Mouse (Mus musculus): ENCODE measurements at regions not wholly inside any gene's neighbourhood (a gene's known extent, or its start where the extent isn't known, plus 50 kb on each side); places are given as distances from the start of the nearest gene placed in this dataset.
A peak's percentile ranks its signal among the peaks of the same experiment; 100 is the strongest.

DNA sequence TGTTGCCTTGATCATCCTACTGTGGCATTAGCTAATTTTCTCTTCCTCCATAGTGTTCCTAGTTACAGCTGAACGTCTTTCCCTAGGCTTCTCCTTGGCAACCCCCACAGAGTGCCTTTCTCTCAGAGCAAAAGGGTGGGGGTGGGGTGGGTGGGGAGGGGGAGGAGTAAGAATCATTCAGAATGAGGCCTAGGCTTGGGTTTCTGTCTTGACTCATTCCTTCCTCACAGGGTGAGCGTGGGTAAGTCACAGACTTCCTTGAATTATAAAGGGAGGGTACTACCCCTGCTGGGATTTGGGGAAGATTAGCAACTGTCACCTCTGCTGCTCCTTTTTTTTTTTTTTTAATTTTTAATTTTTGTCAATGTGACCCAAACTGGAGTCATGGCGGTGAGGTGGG lies 114.5 kb downstream of the Dhx35 start:
- no peak overlapping the region for H3K4me3 ChIP-seq (replicated peaks; ENCODE audit: extremely low read depth, low read depth, low read length)
- TF ChIP-seq CTCF (IDR thresholded peaks at IDR 0.05; ENCODE audit: insufficient read depth, low read length) = no peak
- no peak for TF ChIP-seq POLR2A (IDR thresholded peaks at IDR 0.05; ENCODE audit: borderline replicate concordance, extremely low read depth, low read depth, low read length)
- 74% methylated on average over 3 of the region's 3 CpGs for WGBS

DNA sequence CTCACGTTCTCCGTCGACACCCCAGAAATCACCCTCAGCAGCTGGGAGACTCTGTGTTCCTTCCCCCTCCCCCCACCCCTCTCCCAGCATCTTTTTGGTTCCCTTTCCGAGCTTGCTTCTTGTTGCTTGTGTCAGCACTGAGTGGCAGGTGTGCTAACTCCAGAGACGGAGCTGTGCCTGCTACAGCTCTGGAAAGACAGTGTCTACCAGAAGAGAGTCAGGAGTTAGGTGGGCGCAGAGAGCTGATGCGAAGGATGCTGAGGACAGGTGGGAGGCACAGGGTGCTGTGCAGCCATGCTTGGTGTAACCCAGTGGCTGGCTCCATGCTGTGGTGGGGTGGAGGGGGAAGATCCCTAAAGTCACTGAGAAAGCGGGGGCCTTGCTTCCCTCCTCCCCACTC lies 115.7 kb downstream of the Dhx35 start:
- H3K4me3 ChIP-seq (replicated peaks; ENCODE audit: extremely low read depth, low read depth, low read length) = no peak overlapping the region
- no peak for DNase-seq
- 66% methylated on average over 8 of the region's 8 CpGs for WGBS

More for the DNA sequence above, 114.5 kb downstream of the Dhx35 start:
- H3K4me1 ChIP-seq (ENCODE audit: control insufficient read depth, insufficient read depth, low read length) = no peaks in the 10 kb centered on the region; the same call in 1 of the 2 replicates
- no peak for DNase-seq

DNA sequence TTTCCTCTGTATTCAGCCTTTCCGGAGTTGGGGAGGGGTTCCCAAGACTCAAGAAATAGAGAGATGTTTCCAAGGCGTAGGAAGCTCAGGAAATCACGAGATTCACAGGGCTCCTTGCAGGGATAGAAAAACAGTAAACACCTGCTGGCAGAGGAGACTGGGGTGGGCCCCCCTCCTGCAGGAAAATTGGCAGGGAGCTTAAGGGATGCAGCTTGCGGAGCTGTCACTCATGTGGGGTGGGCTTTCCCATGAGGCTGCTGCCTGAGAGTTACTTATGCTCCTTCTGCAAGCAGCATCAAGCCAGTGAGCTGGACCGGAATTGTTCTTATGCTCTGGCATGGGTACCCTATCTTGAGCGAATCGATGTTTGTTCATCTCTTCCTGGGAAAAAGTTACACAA lies 116.6 kb downstream of the Dhx35 start:
- no peak for DNase-seq
- 26% methylated on average over 7 of the region's 7 CpGs for WGBS
- no peak overlapping the region for H3K4me3 ChIP-seq (replicated peaks; ENCODE audit: extremely low read depth, low read depth, low read length)
- TF ChIP-seq CTCF (IDR thresholded peaks at IDR 0.05; ENCODE audit: insufficient read depth, low read length) = no peak
- TF ChIP-seq POLR2A (IDR thresholded peaks at IDR 0.05; ENCODE audit: borderline replicate concordance, extremely low read depth, low read depth, low read length) = no peak
- no peaks in the 10 kb centered on the region; the same call in 1 of the 2 replicates for H3K4me1 ChIP-seq (ENCODE audit: control insufficient read depth, insufficient read depth, low read length)

More for the DNA sequence above, 115.7 kb downstream of the Dhx35 start:
- no peaks in the 10 kb centered on the region; the same call in 1 of the 2 replicates for H3K4me1 ChIP-seq (ENCODE audit: control insufficient read depth, insufficient read depth, low read length)
- TF ChIP-seq POLR2A (IDR thresholded peaks at IDR 0.05; ENCODE audit: borderline replicate concordance, extremely low read depth, low read depth, low read length) (no peak), CTCF (IDR thresholded peaks at IDR 0.05; ENCODE audit: insufficient read depth, low read length) (no peak)

DNA sequence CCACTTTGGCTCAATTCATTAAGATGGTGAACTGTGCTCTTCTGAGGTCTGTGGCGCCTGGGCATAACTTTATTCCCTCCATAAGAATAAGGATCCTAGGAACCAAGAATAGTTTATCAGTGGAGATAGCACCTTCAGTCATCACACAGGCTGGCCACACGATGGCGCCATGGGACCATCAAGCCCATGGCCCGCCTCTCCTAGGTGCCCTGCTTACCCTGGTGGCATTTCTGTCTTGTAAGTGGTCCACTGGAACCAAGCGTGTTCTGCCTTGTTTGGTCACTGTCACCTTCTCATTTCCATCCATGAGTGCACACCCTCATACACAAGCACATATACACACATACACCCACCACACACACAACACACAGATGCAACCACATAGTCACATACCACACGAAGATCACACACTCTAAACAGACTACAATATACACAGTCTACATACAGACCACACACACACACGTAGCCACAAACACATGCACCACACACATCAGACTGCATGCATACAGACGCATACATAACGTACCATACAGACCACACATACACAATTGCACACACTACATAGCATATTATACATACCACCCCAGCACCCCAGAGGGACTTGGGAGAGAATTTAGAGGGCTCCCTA lies 118.1 kb downstream of the Dhx35 start:
- TF ChIP-seq CTCF (IDR thresholded peaks at IDR 0.05; ENCODE audit: insufficient read depth, low read length) = peak; percentile 76
- no peak for TF ChIP-seq POLR2A (IDR thresholded peaks at IDR 0.05; ENCODE audit: borderline replicate concordance, extremely low read depth, low read depth, low read length)
- WGBS = 41% methylated on average over 9 of the region's 9 CpGs
- DNase-seq = peak; percentile 14

DNA sequence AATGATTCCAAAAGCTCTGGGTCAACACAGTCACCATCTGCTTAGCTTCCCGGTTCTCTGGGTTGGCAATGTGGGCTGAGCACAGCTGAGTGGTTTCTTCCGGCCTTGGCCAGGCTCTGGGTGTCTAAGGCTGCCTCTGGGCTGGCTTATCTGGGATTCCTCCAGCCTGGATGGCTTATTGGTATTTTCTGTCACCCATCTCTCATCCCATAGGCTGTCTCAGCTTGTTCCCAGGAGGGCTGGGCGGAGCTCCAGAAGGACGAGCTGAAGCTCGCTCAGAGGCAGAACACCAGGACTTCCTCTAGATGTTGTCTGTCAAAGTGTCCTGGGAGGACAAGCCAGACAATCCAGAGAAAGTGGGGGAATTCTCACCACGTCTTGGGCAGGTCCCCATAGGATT lies 122.8 kb downstream of the Dhx35 start:
- no peak for DNase-seq
- H3K4me1 ChIP-seq (ENCODE audit: control insufficient read depth, insufficient read depth, low read length) = no peaks in the 10 kb centered on the region

More for the DNA sequence above, 118.1 kb downstream of the Dhx35 start:
- no peaks in the 10 kb centered on the region; the same call in 1 of the 2 replicates for H3K4me1 ChIP-seq (ENCODE audit: control insufficient read depth, insufficient read depth, low read length)
- H3K4me3 ChIP-seq (replicated peaks; ENCODE audit: extremely low read depth, low read depth, low read length) = no peak overlapping the region

DNA sequence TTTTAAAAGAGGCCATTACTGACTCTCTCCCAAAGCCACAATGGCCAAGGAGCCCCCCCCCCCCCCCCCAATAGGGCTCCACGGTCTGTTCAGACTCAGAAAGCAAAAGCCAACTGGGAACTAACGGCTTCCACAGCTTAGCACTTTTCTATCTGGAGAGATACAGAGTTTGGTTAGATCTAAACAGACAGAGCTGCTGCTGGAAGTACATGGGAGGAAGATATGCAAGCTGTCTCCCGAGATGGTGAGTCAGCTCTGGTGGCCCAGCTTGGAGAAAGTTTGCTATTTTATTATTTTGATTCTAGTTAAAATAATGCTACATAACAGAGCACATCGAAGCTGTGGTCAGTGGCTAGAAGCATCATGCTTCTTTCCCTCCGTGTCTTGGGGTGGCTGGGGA lies 123.7 kb downstream of the Dhx35 start:
- no peak for TF ChIP-seq POLR2A (IDR thresholded peaks at IDR 0.05; ENCODE audit: borderline replicate concordance, extremely low read depth, low read depth, low read length)
- TF ChIP-seq CTCF (IDR thresholded peaks at IDR 0.05; ENCODE audit: insufficient read depth, low read length) = no peak
- no peak for DNase-seq
- 76% methylated on average over 5 of the region's 5 CpGs for WGBS
- no peak overlapping the region for H3K4me3 ChIP-seq (replicated peaks; ENCODE audit: extremely low read depth, low read depth, low read length)
- H3K4me1 ChIP-seq (ENCODE audit: control insufficient read depth, insufficient read depth, low read length) = no peaks in the 10 kb centered on the region

More for the DNA sequence above, 122.8 kb downstream of the Dhx35 start:
- WGBS = 38% methylated on average over 6 of the region's 6 CpGs
- H3K4me3 ChIP-seq (replicated peaks; ENCODE audit: extremely low read depth, low read depth, low read length) = no peak overlapping the region
- TF ChIP-seq POLR2A (IDR thresholded peaks at IDR 0.05; ENCODE audit: borderline replicate concordance, extremely low read depth, low read depth, low read length) (no peak), CTCF (IDR thresholded peaks at IDR 0.05; ENCODE audit: insufficient read depth, low read length) (no peak)

DNA sequence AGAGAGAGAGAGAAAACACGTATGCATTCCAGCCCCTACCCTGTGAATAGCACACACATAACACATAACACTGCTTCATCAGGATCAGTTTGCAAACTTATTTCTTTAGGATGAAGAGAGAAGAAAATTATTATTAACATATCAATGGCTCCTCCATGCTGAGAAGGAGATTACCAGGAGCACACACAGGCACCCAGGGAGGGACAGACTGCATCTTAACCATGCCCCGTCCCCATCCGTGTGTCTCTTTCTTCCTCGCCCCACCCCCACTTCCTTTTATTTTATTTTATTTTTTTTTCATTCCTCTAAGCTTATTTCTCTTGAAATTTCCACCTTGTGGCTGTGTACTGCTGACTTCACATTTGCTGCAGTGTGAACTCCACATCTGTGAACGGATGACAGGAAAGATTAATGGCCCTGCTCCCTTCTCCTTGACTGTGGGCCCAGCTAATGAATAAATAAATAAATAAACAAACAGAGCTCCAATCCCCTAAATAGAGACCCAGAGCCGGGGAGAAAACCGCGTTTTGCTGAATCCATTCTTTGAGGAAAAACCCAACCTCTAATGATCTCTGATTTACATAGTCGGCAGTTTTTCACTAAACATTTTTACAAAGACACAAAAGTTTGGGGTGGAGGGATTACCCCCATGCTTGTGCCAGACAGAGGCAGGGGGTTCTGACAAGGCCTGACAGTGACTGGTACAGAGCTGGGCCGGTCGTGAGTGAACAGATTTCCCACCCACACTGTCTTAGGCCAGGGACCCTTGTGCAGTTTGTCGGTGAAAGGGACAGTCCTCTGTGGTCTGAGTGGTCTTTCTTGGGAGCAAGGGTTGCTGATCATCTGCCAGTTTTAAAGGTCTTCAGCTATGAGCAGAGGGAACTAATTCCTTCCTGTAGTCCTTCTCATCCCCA lies 127.0 kb downstream of the Dhx35 start:
- 43% methylated on average over 12 of the region's 12 CpGs for WGBS
- DNase-seq = no peak
- H3K4me3 ChIP-seq (replicated peaks; ENCODE audit: extremely low read depth, low read depth, low read length) = no peak overlapping the region
- no peaks in the 10 kb centered on the region for H3K4me1 ChIP-seq (ENCODE audit: control insufficient read depth, insufficient read depth, low read length)
- TF ChIP-seq POLR2A (IDR thresholded peaks at IDR 0.05; ENCODE audit: borderline replicate concordance, extremely low read depth, low read depth, low read length) (no peak), CTCF (IDR thresholded peaks at IDR 0.05; ENCODE audit: insufficient read depth, low read length) (no peak)

DNA sequence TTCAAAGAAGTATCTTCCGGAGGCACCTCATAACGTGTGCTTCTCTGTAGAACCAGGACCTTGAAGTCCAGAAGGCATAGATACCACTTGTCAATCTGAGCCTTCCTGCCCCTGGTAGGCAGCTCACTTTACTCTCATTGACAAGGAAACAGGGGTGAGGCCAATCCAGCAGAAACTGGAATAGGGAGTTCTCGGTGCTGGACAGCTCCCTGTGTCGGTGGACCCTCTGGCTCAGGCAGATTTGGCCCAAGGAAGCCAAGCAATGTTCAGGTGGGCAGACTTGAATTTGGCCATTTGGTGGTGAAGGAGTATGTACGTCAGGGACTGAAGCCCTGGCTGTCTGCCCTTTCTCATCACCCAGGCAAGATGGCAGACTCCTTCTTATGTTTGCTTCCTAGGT lies 128.2 kb downstream of the Dhx35 start:
- no peak for TF ChIP-seq POLR2A (IDR thresholded peaks at IDR 0.05; ENCODE audit: borderline replicate concordance, extremely low read depth, low read depth, low read length)
- no peak for TF ChIP-seq CTCF (IDR thresholded peaks at IDR 0.05; ENCODE audit: insufficient read depth, low read length)
- Histone ChIP-seq H3K4me1 (ENCODE audit: control insufficient read depth, insufficient read depth, low read length) (no peaks in the 10 kb centered on the region), H3K4me3 (replicated peaks; ENCODE audit: extremely low read depth, low read depth, low read length) (no peak overlapping the region)
- WGBS = 37% methylated on average over 5 of the region's 5 CpGs
- no peak for DNase-seq

DNA sequence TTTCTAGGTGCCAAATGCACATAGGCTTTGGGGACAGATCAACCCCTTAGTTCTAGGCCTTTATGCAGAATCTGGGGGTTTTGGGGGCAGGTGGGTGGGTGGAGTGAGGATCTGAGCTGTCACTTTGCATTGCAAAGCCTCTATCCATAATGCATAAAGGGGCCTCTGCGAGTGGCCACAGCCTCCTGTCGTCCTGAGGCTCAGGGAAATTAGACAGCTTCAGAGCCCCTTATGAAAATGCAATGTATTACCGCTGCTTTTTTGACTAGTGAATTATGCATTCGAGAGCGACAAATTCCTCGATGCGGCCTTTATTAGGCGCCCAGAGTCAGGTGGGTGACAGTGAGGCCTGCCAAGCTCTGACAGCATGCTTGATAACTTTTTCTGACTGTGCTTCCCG lies 134.9 kb downstream of the Dhx35 start:
- no peak overlapping the region for H3K4me3 ChIP-seq (replicated peaks; ENCODE audit: extremely low read depth, low read depth, low read length)
- H3K4me1 ChIP-seq (ENCODE audit: control insufficient read depth, insufficient read depth, low read length) = no peaks in the 10 kb centered on the region
- 68% methylated on average over 9 of the region's 9 CpGs for WGBS
- no peak for TF ChIP-seq CTCF (IDR thresholded peaks at IDR 0.05; ENCODE audit: insufficient read depth, low read length)
- TF ChIP-seq POLR2A (IDR thresholded peaks at IDR 0.05; ENCODE audit: borderline replicate concordance, extremely low read depth, low read depth, low read length) = no peak
- DNase-seq = no peak
